Mouse (Mus musculus): Measurements from ENCODE around the gene Fas. TPM values are rescaled to one million over a fixed set of nuclear protein-coding genes. Genes with fewer than 3 reads are reported as not detected.

Fas gene
- polyA plus RNA-seq (2015; fragmentation: Nextera tagmentation; extraction: Ambion mirVana): 2.5 and 3.3 TPM in 2 replicates

GRCm38 (mm10) chr19:34289948-34290789, at the start of gene Fas:
TSS of gene Fas (plus strand) at chr19:34290666.
- H3K9me3 ChIP-seq (replicated peaks): no peaks in the 10 kb centered on the region
- H3K27ac ChIP-seq: no peak within 1 kb of the TSS
- H3K4me2 ChIP-seq: peak within 1 kb of the TSS; percentile 94
- H3K27me3 ChIP-seq: peaks cover 7% of the 10 kb centered on the region
- peak within 1 kb of the TSS; percentile 47 for H3K9ac ChIP-seq
- ATAC-seq (replicated peaks; ENCODE audit: low FRiP score): peak; percentile 98
- peak within 1 kb of the TSS; percentile 50 for H3K4me3 ChIP-seq (replicated peaks)
- H3K36me3 ChIP-seq: no peaks in the 10 kb centered on the region
- H3K4me1 ChIP-seq: peaks cover 14% of the 10 kb centered on the region
- 5% methylated on average over 19 of the region's 19 CpGs for WGBS

- Histone ChIP-seq H3K4me2 (no peak overlapping the region), H3K4me3 (replicated peaks) (no peak overlapping the region), H3K9ac (no peak overlapping the region), H3K4me1 (no peaks in the 10 kb centered on the region), H3K36me3 (no peaks in the 10 kb centered on the region), H3K27me3 (no peaks in the 10 kb centered on the region), H3K9me3 (replicated peaks) (no peaks in the 10 kb centered on the region), H3K27ac (no peak overlapping the region)
- WGBS: 71% methylated on average over 15 of the region's 15 CpGs
- no peak for ATAC-seq (replicated peaks; ENCODE audit: low FRiP score)
Observed at GRCm38 (mm10) chr19:34241247-34241915, 49.1 kb upstream of the Fas start.

GRCm38 (mm10) chr19:34242925-34243324, 47.5 kb upstream of the Fas start:
- no peak for ATAC-seq (replicated peaks; ENCODE audit: low FRiP score)
- H3K36me3 ChIP-seq: no peaks in the 10 kb centered on the region

GRCm38 (mm10) chr19:34244056-34244455, 46.4 kb upstream of the Fas start:
- Histone ChIP-seq H3K4me1 (no peaks in the 10 kb centered on the region), H3K9me3 (replicated peaks) (no peaks in the 10 kb centered on the region), H3K27ac (no peak overlapping the region), H3K4me2 (no peak overlapping the region), H3K9ac (no peak overlapping the region), H3K4me3 (replicated peaks) (no peak overlapping the region), H3K27me3 (no peaks in the 10 kb centered on the region), H3K36me3 (no peaks in the 10 kb centered on the region)
- 17% methylated on average over 6 of the region's 6 CpGs for WGBS
- ATAC-seq (replicated peaks; ENCODE audit: low FRiP score): peak; percentile 46; the same call in 1 of the 2 replicates

More at GRCm38 (mm10) chr19:34242925-34243324, 47.5 kb upstream of the Fas start:
- no peaks in the 10 kb centered on the region for H3K9me3 ChIP-seq (replicated peaks)
- H3K4me3 ChIP-seq (replicated peaks): no peak overlapping the region
- no peaks in the 10 kb centered on the region for H3K27me3 ChIP-seq
- H3K4me1 ChIP-seq: no peaks in the 10 kb centered on the region
- no peak overlapping the region for H3K4me2 ChIP-seq
- no peak overlapping the region for H3K9ac ChIP-seq
- H3K27ac ChIP-seq: no peak overlapping the region

- WGBS: 89% methylated on average over 5 of the region's 5 CpGs
- H3K36me3 ChIP-seq: no peaks in the 10 kb centered on the region
- ATAC-seq (replicated peaks; ENCODE audit: low FRiP score): no peak
- H3K4me2 ChIP-seq: no peak overlapping the region
- no peak overlapping the region for H3K27ac ChIP-seq
- no peak overlapping the region for H3K9ac ChIP-seq
- no peaks in the 10 kb centered on the region for H3K27me3 ChIP-seq
- peaks cover 12% of the 10 kb centered on the region for H3K4me1 ChIP-seq
- H3K9me3 ChIP-seq (replicated peaks): no peaks in the 10 kb centered on the region
- H3K4me3 ChIP-seq (replicated peaks): no peak overlapping the region
Observed at GRCm38 (mm10) chr19:34248558-34248957, 41.9 kb upstream of the Fas start.

- 88% methylated on average over 4 of the region's 4 CpGs for WGBS
Observed at GRCm38 (mm10) chr19:34250621-34251020, 39.8 kb upstream of the Fas start.

GRCm38 (mm10) chr19:34251900-34252299, 38.6 kb upstream of the Fas start:
- no peak overlapping the region for H3K27ac ChIP-seq
- H3K27me3 ChIP-seq: no peaks in the 10 kb centered on the region
- no peak for ATAC-seq (replicated peaks; ENCODE audit: low FRiP score)
- WGBS: 68% methylated on average over 2 of the region's 2 CpGs
- no peak overlapping the region for H3K9ac ChIP-seq
- H3K4me3 ChIP-seq (replicated peaks): no peak overlapping the region
- H3K4me1 ChIP-seq: peaks cover 28% of the 10 kb centered on the region
- no peaks in the 10 kb centered on the region for H3K9me3 ChIP-seq (replicated peaks)
- no peaks in the 10 kb centered on the region for H3K36me3 ChIP-seq
- no peak overlapping the region for H3K4me2 ChIP-seq

More at GRCm38 (mm10) chr19:34250621-34251020, 39.8 kb upstream of the Fas start:
- Histone ChIP-seq H3K27me3 (no peaks in the 10 kb centered on the region), H3K4me3 (replicated peaks) (no peak overlapping the region), H3K9ac (no peak overlapping the region), H3K9me3 (replicated peaks) (no peaks in the 10 kb centered on the region), H3K27ac (no peak overlapping the region), H3K4me2 (no peak overlapping the region), H3K4me1 (peaks cover 26% of the 10 kb centered on the region), H3K36me3 (no peaks in the 10 kb centered on the region)
- no peak for ATAC-seq (replicated peaks; ENCODE audit: low FRiP score)

GRCm38 (mm10) chr19:34252450-34252849, 38.0 kb upstream of the Fas start:
- peak; percentile 25; the same call in 1 of the 2 replicates for ATAC-seq (replicated peaks; ENCODE audit: low FRiP score)
- Histone ChIP-seq H3K9ac (no peak overlapping the region), H3K27me3 (no peaks in the 10 kb centered on the region), H3K36me3 (no peaks in the 10 kb centered on the region), H3K4me2 (0 out of 2 replicates have a peak overlapping the region, but pooled peaks have one; percentile 27), H3K9me3 (replicated peaks) (no peaks in the 10 kb centered on the region), H3K4me3 (replicated peaks) (no peak overlapping the region), H3K4me1 (peaks cover 28% of the 10 kb centered on the region), H3K27ac (no peak overlapping the region)
- WGBS: 38% methylated on average over 9 of the region's 9 CpGs

- peak; percentile 68 for ATAC-seq (replicated peaks; ENCODE audit: low FRiP score)
Observed at GRCm38 (mm10) chr19:34254101-34254879, 36.2 kb upstream of the Fas start.

GRCm38 (mm10) chr19:34254880-34255681, 35.4 kb upstream of the Fas start, which contains the start of gene Acta2:
TSS of gene Acta2 (minus strand) at chr19:34255590.
- Histone ChIP-seq H3K27me3 (no peaks in the 10 kb centered on the region), H3K9me3 (replicated peaks) (no peaks in the 10 kb centered on the region), H3K27ac (peak within 1 kb of the TSS; percentile 45), H3K9ac (peak within 1 kb of the TSS; percentile 9; the same call in 1 of the 2 replicates), H3K36me3 (no peaks in the 10 kb centered on the region), H3K4me3 (replicated peaks) (peak within 1 kb of the TSS; percentile 34), H3K4me1 (peaks cover 28% of the 10 kb centered on the region), H3K4me2 (peak within 1 kb of the TSS; percentile 39)
- WGBS: 25% methylated on average over 16 of the region's 16 CpGs
- peak; percentile 81 for ATAC-seq (replicated peaks; ENCODE audit: low FRiP score)

More at GRCm38 (mm10) chr19:34254101-34254879, 36.2 kb upstream of the Fas start:
- no peaks in the 10 kb centered on the region for H3K36me3 ChIP-seq
- peak overlapping the region; percentile 9; the same call in 1 of the 2 replicates for H3K9ac ChIP-seq
- peak overlapping the region; percentile 45 for H3K27ac ChIP-seq
- no peaks in the 10 kb centered on the region for H3K9me3 ChIP-seq (replicated peaks)
- H3K4me3 ChIP-seq (replicated peaks): peak overlapping the region; percentile 34
- H3K4me1 ChIP-seq: peaks cover 28% of the 10 kb centered on the region
- H3K27me3 ChIP-seq: no peaks in the 10 kb centered on the region
- peak overlapping the region; percentile 39 for H3K4me2 ChIP-seq
- WGBS: 36% methylated on average over 14 of the region's 14 CpGs

GRCm38 (mm10) chr19:34256149-34256548, 34.3 kb upstream of the Fas start:
- H3K27me3 ChIP-seq: no peaks in the 10 kb centered on the region
- H3K4me1 ChIP-seq: peaks cover 28% of the 10 kb centered on the region
- H3K27ac ChIP-seq: no peak overlapping the region
- WGBS: 52% methylated on average over 5 of the region's 5 CpGs
- H3K9me3 ChIP-seq (replicated peaks): no peaks in the 10 kb centered on the region
- H3K36me3 ChIP-seq: no peaks in the 10 kb centered on the region
- ATAC-seq (replicated peaks; ENCODE audit: low FRiP score): no peak
- H3K4me3 ChIP-seq (replicated peaks): no peak overlapping the region
- no peak overlapping the region for H3K9ac ChIP-seq
- no peak overlapping the region for H3K4me2 ChIP-seq
